Mouse (Mus musculus) T-cell, adult 2 months (primary cell): ENCODE measurements around the gene Olfr1016.

ENCODE experiments used
- DNase-seq: peaks from one replicate; pipeline ENCODE4 v3.0.0; 2022; ENCODE audit warnings: low spot score

Olfr1016 gene

DNA sequence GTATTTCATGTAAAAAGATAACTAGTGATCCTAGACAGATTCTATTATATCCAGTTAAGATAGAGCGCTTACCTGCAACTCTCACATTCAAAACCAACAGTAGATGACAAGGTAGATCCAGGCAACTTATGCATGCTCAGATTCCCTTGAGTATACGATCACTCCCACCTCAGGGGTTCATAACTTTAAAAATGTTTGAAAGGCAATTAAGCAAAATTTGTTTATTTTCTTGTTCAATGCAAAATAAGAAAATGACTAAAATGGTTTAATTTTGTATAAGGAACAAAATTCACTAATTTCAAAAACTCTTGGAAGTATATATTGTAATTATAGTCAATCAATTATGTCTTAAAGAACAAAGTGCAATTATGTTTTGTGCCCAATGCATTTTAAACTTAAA lies at the start of gene Olfr1016:
Gene Olfr1016 (minus strand): TSS at position 101 of the 400 bp plus-strand sequence.
- DNase-seq = no peak

DNA sequence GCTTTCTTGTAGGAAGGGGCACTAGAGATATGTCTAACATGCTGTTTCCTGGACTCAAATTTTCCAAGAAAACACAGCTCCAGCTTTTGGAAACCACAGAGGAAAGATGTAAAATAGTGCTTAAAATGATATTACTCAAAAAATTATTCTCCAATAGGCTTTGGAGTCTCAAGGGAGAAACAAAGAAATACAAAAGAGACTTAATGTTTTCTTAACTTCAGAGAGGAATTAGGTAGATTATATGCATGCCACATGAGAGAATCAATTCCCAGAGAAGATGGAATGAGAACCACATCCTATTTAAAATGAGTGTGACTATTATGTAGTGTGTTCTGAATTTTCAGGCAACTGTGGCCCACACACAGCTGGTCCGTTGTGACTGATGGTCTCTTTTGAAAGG lies 44.4 kb upstream of the Olfr1016 start, which contains the start of gene Olfr1020:
Gene Olfr1020 (plus strand): TSS at position 301 of the 400 bp plus-strand sequence.
- DNase-seq = no peak

DNA sequence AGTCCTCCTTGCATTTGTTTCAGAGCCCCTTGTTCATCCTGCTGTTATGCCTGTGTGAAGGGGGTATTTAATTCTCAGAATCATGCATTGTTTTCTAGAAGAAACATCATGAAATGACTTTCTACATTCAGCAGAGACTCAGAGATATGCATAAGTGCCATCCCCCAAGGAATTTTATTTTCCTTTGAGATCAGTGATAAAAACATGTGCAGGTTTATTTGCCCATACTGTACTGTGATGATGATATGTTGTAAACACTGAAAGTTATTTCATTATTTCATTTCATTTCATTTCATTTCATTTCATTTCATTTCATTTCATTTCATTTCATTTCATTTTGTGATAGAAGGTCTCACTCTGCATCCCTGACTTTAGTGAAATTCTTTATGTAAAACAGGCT lies 43.0 kb upstream of the Olfr1016 start, which contains the start of gene Olfr1019:
Gene Olfr1019 (minus strand): TSS at position 101 of the 400 bp plus-strand sequence.
- no peak for DNase-seq

DNA sequence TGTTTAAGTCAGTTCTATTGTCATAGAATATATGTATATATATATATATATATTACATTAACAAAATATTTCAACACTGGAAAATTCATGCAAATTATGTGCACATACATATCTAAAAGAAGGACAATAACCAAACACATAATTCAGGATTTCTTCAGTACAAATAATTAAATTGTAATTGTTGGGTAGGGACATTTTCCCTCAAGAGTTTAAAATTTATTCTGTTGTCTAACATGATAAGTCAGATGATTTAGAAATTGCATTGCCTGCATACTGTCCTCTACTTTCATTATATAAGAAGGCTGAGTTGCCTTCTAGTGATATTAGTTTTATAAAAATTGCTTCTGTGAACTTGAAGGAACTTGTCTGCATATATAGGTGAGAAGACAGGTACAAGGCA lies 15.8 kb upstream of the Olfr1016 start, which contains the start of gene Olfr1018:
Gene Olfr1018 (plus strand): TSS at position 301 of the 400 bp plus-strand sequence.
- DNase-seq = no peak

DNA sequence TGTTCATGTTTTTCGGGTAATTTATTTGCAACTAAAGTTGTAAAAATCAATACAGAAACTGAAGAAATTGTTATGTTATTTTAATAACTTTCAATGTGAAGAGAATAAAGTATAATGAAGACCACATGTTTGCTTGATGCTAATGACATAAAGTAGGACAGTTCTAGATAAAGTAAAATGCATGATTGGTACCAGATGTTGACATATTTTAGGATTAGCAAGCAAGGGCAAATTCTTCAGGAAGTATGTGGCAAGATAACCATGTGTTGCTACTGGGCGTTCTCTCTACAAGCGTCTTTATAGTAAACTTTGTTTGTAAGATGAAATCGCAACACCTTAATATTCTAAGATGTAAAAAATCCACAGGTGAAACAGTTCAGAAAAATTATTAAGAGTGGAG lies 2.2 kb upstream of the Olfr1016 start:
- no peak for DNase-seq

DNA sequence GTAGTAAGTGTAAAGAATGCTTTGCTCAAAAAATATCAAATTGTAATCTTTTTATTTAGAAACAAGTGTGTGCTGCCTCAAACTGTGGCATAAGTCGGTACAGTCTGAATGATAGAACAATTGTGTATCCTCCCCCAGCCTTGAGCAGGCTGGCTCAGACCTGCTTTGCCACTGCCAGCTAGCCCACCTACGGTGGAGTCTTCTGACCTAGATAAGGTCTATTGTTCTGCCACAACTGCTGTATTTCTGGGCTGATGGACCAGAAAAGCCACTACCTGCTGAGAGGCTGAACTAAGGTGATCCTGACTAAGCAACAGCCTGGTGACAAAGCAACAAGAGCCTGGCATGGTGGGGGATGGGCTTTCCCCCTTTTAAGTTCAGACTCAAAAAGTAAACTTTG lies 10.0 kb downstream of the Olfr1016 start:
- DNase-seq = no peak

DNA sequence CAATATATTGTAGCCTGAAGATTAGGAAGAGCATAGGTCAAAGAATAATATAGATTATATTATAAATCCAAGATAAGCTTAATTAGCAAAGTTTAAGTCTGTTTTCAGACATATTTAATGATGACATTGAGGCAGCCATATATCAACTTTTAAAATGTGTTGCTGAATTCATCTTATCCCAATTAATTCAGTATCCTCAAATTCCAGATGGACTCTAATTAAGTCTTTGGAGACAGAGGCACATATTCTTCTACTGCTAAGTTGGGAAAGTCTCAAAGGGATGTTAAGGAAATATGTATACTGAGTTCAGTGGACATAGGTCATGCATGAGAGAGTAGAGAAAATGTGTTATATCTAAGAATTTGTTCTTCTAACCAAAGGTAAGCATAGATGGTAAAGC lies 20.6 kb downstream of the Olfr1016 start, which contains the start of gene Olfr1015:
Gene Olfr1015 (plus strand): TSS at position 301 of the 400 bp plus-strand sequence.
- no peak for DNase-seq

DNA sequence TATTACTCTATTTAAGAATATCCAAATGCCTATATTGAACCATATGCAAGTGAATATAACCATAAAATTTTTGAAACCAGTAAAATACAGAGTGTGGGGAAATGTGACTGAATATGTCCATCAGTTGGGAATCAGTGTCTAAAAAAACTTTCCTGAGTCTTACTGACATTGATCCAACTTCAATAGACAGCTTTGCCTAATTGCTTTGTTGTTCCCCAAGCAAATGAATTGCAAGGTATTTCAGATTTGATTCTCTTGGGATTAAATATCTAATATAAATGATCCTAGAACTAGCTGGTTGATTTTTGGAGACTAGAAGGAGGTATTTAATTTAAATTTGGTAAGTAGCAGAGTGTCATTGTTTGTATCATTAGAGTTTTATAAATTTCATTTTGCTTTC lies 29.9 kb downstream of the Olfr1016 start, which contains the start of gene Olfr1014:
Gene Olfr1014 (plus strand): TSS at position 301 of the 400 bp plus-strand sequence.
- no peak for DNase-seq

DNA sequence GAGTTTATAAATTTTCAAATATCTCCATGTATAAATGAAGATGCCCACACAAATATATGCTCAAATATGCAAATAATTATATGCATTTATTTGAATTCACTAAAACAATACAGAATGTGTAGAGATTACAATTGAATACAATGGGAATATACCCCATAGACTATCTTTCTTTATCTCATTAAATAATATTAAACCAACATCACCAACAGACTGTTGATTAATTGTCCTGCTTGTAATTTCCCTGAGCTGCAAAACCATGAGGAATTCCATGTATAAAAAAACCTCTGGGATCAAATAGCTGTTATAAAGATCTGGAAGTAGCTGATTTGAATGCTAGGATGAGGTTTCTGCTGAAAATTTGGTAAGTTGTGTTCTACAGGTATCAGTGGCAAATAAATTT lies 35.5 kb downstream of the Olfr1016 start, which contains the start of gene Olfr1013:
Gene Olfr1013 (plus strand): TSS at position 301 of the 400 bp plus-strand sequence.
- DNase-seq = no peak

DNA sequence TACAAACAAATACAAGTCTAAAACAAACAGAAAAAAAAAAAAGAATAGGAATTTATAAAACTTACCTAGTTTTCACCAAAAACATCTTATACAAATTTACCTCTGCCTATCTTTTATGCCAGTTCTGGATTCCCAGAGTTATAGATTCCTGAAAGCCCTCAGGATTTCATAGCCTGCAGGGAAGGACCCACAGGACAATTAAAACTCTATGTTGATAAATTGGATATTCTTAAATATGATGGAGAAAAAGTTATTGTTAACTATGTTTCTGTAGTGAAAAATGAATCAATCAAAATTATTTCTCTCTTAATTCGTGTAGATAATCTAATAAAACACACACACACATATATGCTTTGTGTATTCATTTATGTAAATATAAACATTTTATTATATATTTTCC lies 39.7 kb downstream of the Olfr1016 start, which contains the start of gene Olfr1012:
Gene Olfr1012 (minus strand): TSS at position 101 of the 400 bp plus-strand sequence.
- DNase-seq = no peak

DNA sequence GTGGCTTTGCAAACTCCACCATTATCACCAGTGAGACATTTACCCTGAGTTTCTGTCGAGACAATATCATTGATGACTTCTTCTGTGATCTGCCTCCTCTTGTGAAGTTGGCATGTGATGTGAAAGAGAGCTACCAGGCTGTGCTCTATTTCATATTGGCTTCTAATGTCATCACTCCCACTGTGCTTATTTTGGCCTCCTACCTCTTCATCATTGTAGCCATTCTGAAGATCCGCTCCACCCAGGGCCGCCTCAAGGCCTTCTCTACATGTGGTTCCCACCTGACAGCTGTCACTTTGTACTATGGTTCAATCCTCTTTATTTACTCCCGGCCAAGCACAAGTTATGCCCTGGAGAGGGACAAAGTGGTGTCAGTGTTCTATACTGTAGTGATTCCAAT lies 48.5 kb downstream of the Olfr1016 start:
- no peak for DNase-seq
